Mouse (Mus musculus): ENCODE measurements around the gene Mtrr.

Gene Mtrr

DNA sequence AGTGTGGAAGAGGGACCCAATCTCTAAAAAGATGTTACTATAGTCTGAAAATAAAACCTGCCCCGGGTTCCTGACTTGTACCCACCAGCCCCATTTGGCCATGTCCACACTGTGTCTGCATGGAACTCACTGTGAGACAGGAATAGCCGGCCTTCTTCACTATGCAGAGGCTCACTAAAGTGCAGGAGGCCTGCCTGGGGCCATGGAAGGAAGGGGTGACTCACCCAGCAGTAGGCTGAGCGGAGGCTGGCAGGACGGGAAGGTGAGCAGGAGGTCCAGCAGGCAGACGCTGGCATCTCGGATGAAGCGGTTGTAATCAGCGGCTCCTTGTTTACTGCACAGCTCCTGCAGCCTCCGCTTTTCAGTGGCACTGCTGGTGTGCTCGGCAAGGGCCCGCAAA lies 13.4 kb downstream of the Mtrr start:
- no peak for DNase-seq (ENCODE audit: low read depth, low spot score)

GRCm38 (mm10) chr13:68568110-68568509 lies 13.8 kb downstream of the Mtrr start:
- no peak for DNase-seq (ENCODE audit: low read depth, low spot score)

DNA sequence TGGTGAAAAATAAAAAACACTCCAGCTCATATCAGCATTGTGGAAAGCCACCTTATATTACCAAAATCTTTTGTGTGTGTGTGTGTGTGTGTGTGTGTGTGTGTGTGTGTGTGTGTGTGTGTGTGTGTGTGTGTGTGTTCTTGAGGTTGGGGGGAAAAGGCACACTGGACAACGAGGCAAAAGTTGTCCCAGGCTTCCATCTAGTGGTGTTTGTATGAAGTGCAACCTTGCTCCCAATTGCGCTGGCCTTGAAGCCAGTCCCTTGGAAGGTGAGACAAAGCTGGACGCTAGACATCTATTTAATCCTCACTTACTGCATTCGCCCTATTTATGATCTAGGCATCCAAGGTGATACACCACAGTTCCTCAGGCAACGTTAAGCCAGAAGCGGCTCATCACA lies 28.6 kb downstream of the Mtrr start:
- DNase-seq (ENCODE audit: low read depth, low spot score): peak; percentile 11

Data from retina, postnatal 7 days (tissue).